Mouse (Mus musculus) cortical plate, adult 2 months (tissue): ENCODE data around the gene Tctex1d1.

ENCODE experiments used
- CTCF ChIP-seq: fragments of 200-500 bp; IDR thresholded peaks from 2 replicates; pipeline ENCODE4 v1.5.1; 2011; ENCODE audit warnings: mild to moderate bottlenecking, control low read depth, low read length; ENCODE audit not compliant: insufficient read depth; ENCODE audit errors: extremely low read depth
- POLR2A ChIP-seq: fragments of 200-500 bp; IDR thresholded peaks from 2 replicates; pipeline ENCODE4 v1.6.1; 2011; ENCODE audit warnings: mild to moderate bottlenecking, low read length, control low read depth; ENCODE audit not compliant: insufficient read depth; ENCODE audit errors: extremely low read depth

DNA sequence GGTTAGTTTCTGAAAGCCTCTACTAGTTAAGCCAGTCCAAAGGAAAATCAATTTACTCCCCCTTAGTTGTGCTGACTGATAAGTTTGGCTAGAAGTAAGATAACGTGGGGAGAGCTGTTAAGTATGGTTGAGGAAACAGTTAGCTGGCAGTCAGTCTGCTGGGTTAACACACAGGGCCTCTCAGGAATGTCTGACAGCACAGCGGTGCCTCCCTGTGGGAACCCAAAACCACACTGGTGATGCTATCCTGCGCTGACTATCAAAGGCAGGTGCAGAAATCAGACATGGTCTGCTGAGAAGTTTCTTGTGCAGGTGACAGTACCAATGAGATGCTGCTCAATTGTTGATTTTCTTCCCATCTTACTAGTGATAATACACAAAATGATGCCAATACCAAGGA, 14.2 kb upstream of the Tctex1d1 start:
- TF ChIP-seq POLR2A (no peak), CTCF (no peak)
